Mouse (Mus musculus): ENCODE results near the gene Pdzrn3.
A peak's percentile ranks its signal among the peaks of the same experiment; 100 is the strongest.

Pdzrn3 gene

DNA sequence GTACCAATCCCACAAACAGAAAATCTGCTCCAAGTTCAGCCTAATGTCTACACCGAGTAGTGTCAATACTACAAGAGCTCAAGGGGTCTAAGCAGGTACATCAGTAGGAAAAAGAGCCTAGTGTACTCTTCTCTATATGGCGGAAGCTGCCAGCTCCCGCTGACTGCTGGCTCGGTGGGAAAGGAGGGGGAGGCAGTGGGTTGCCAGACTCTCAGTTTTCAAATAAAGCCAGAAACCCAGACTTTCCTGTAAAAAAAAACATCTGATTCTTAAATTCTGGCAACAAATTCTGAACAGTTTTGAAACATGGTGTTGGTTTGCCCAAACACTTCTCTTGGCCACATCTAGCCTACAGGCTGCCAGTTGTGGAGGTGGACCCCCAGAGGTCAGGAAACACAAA lies 88.3 kb downstream of the Pdzrn3 start:
- no peak for DNase-seq (ENCODE audit: low read depth)

GRCm38 (mm10) chr6:101287566-101288173 lies 90.0 kb downstream of the Pdzrn3 start:
- no peak for DNase-seq (ENCODE audit: low read depth)

GRCm38 (mm10) chr6:101287077-101287476 lies 90.6 kb downstream of the Pdzrn3 start:
- DNase-seq (ENCODE audit: low read depth) = no peak

DNA sequence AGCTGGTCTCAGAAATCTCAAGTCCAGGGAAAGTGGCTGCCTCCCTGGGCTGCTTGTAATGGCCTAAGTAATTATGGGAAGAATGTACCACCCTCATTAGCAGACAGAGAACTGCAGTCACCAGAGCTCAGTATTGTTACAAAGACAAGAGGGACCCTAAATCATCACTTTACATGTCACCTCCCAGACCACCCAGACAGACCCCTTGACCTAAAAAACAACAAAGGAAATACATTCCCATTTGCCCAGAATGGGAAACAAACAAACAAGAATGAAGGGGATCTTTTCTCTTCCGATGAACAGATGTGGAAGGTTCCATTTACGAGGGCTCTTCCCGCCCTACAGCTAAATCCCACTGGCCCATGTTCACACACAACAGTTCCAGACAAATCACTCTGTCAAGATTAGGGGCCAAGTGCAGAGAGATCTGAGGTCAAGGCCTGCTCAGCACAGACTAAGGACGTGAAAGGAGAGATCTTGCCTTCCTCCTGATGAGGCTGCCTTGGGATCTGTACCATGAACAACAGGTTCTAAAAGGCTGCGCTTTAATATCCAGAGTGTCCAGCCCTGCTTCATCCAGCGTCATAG lies 93.2 kb downstream of the Pdzrn3 start:
- DNase-seq (ENCODE audit: low read depth) = no peak

GRCm38 (mm10) chr6:101283891-101284290 lies 93.8 kb downstream of the Pdzrn3 start:
- DNase-seq (ENCODE audit: low read depth) = no peak

DNA sequence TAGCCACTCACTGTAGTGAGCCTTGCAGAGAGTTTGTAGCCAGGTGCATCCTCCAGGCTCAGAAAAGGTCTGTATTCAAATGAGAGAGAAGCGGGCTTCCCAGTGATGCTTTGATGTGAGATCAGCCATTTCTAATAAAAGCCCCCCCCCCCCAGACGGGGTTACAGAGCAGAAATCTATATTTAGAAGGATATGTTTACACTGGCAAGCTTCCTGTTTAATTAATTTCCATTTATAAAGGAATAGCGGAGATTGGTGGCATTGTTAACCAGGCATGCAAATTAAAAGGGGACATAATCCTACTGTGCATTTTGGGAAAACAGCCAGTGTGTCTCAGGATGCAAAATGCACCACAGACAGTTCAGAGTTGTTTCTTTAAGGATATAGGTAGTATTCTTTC lies 96.1 kb downstream of the Pdzrn3 start:
- no peak for DNase-seq (ENCODE audit: low read depth)

DNA sequence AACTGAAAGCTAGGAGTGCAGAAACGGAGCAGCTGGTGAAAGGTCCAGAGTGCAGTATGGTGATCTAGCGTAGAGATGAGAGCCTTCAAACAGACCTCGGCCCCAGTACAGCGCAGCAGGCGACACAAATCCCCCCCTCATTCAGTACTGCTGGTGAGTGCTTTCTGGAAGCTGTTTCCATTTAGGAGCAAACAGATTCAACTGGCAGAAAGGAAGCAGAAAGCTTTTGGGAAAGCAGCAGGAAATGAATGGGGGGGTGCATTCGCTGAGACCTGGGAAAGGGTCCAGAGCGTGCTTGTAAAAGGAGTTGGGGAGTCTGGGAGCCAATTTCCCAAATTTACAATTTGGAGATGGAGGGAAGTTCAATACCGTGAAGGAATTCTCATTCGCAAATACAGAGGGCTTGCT lies 96.9 kb downstream of the Pdzrn3 start:
- DNase-seq (ENCODE audit: low read depth) = no peak

- DNase-seq (ENCODE audit: low read depth) = no peak
Measured at GRCm38 (mm10) chr6:101278286-101278932, 99.3 kb downstream of the Pdzrn3 start.

- no peak for DNase-seq (ENCODE audit: low read depth)
Measured at GRCm38 (mm10) chr6:101276261-101276660, 101.4 kb downstream of the Pdzrn3 start.

DNA sequence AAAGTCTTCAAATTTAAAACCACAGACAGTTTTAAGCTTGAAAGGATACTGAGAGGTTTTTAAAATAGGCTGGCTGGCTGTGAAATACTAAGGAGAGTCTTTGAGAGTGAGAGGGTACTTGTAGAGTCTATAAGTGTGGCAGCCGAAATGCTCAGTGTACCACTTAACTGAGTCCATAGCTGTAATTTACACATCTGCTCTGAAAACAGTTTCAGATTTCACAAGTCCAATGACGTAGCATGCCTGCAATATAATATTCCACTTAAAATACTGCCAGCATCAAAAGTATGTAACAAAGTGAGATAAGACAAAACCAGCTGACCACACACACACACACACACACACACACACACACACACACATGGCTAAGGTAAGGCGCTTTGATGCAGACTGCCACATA lies 101.9 kb downstream of the Pdzrn3 start:
- DNase-seq (ENCODE audit: low read depth) = no peak

GRCm38 (mm10) chr6:101274846-101275245 lies 102.9 kb downstream of the Pdzrn3 start:
- DNase-seq (ENCODE audit: low read depth) = no peak

DNA sequence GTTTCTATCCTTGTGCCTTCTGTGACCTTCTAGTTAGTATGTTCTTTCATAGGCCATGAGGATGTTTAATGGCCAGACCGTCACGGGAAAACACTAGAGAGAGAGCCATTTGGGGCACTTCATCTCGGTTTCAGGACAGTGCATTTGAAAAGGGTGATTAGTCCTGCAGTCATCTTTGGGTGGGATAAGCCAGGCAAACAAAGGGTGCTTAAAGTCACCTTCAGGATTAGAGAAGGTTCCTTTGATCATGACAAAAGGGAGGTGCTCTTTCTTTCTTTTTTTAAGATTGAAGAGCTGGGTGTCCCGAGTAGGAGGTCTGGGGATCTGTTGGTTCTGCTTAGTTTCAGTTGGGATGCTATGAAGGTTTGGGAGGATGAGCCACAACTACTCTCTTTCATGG lies 105.4 kb downstream of the Pdzrn3 start:
- no peak for DNase-seq (ENCODE audit: low read depth)

- no peak for DNase-seq (ENCODE audit: low read depth)
Measured at GRCm38 (mm10) chr6:101271378-101272135, 106.1 kb downstream of the Pdzrn3 start.

DNA sequence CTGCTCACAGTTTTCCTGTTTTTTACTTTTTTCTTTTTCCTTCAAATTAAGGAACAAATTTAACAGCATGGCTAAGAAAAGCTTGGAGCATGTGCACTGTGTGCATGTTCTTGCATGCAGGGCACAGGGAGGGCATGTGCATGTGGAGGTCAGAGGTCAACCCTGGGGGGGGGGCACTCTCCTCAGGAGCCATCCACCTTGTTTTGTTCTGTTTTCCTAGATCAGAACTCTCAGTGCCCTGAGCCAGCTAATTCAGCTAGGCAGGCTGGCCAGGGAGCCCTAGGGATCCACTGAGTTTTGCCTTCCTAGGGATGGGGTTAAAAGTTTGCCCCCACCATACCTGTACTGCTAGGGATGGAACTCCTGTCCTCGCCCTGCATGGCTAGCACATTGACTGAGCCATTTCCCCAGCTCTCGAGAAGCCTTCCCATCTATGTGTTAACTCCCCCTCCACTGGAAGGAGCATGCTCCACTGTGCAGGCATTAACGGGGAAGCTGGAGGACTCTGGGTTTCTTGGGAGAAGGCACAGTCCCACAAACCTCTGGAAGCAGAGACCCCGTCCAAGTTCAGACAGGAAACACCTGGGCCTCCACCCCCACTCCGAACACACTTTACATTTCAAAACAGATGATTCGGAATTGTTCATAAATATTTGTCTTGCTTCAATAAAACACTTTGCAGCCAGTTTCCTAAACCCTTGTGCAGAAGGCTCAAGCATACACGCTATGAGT lies 107.4 kb downstream of the Pdzrn3 start:
- no peak for DNase-seq (ENCODE audit: low read depth)

DNA sequence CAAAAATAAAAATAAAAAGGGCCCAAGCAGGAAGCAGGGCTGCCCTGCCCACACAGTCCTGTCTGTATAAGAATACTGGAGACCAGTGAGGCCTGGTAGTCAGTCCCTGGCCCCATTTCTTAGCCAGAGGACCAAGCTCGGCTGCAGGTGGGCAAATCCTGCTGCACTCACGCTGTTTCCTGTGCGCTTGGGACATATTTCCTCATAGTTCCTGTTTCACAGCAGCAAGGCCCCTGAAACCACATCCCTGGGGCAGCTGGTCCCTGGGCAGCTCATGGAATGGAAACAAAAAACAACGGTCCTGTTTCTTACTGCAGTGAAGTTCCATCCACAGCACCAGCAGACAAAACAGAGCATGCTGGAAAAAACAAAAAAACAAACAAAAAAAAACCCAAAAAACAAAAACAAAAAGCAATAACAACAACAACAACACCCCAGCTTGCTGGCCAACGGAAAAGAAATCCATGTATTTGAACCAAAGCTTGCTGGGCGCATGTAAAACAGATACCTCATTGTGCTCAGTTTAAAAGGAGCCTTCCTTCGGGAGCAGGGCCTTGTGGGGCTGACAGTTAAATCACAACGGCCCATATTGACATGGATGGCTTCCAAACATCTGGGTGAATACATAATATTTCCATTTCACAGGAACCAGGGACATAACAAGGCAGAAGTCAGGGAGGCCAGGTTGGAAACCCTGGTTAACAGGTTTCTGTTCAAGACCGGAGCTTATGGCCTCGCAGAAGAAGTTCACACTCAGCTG lies 108.2 kb downstream of the Pdzrn3 start:
- DNase-seq (ENCODE audit: low read depth) = no peak

DNA sequence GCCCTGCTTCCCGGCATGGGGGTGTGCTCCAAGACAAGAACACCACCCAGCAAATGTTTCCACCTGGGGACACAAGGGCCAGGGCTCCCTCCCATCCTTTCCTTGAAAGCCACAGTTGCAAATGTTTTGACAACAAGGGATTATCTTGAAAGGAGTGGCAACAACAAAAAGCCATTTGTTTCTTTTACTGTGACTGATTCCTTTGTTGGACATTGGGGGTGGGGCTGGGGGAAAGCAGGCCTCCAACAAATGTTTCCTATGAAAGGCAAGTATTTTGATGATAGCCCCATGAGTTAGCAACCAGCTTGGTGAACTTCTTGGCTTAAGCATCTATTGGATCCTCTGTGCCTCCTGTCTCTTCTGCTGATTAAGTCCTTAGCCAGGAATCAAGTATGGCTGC lies 109.4 kb downstream of the Pdzrn3 start:
- DNase-seq (ENCODE audit: low read depth) = no peak

- no peak for DNase-seq (ENCODE audit: low read depth)
Measured at GRCm38 (mm10) chr6:101266787-101267186, 110.9 kb downstream of the Pdzrn3 start.

DNA sequence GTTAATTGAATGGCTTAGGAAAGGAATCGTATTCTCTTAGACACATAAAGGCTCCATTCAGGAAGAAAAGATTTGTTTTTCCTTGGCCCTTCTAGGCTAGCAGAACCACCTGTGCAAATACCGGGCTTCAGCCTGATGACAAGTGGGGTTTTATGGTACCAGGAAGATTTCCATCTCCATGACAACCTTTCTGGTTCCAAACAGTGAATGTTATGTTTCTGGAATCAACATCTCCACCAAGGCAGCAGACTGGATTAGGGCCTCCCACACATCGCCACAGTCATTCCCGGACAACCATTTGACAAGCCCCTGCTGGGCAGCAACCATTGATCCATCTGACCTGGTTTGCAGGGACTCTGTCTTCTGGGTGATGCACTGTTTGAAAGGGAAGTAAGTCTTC lies 114.2 kb downstream of the Pdzrn3 start:
- DNase-seq (ENCODE audit: low read depth) = no peak

DNA sequence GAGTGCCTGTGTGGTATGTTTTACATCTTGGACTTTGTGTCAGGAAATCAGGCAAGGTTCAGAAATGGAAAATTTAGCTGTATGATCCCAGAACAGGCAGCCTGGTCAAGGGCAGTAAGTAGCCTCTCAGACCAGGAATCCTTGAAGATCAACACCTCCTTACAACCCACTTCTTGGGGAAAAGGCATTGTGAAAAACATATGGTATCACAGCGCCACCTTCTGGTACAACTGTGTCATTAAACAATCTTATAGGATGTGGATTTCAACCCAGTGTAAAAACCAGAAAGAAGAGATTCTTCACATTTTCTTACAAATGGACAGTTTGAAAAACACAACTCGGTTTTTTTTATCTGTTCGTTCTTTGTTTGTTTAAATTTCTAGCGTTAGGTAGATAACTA lies 116.2 kb downstream of the Pdzrn3 start:
- peak; percentile 24 for DNase-seq (ENCODE audit: low read depth)

DNA sequence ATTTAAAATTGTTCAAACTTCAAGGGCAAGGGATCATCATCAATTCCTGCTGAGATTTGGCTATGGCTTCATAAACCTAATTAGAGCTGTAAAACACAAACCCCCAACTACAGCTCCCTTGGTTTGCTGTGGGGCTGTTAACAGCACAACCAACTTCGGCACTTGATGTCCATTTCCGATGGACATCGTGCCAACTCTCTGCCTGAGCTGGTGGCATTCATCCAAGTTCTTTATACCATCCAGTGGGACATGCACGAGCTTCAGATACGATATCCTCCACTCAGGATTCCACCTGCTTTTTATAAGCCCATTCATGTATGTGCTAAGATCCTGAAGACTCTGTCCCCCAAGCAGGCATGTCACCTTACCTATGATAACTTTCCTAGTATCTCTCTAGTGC lies 118.3 kb downstream of the Pdzrn3 start:
- DNase-seq (ENCODE audit: low read depth) = no peak

- DNase-seq (ENCODE audit: low read depth) = no peak
Measured at GRCm38 (mm10) chr6:101257418-101257817, 120.3 kb downstream of the Pdzrn3 start.

DNA sequence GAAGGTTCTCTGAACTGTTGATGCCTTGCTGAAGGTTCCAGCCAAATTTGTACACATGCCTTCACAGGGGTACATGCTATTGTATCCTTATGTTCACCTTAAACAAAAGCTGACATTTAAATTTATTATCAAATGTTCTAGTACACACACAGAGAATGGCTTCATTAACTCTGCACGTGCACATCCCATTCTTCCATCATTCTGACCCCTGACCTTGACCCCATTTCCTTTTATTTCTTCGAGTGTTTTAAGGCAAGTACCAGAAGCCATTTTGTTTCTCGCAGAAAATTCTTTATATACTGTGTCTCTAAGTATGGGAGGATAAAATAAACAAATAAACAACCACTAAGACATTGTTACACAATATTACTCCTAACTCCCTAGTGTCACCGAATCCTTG lies 123.0 kb downstream of the Pdzrn3 start:
- no peak for DNase-seq (ENCODE audit: low read depth)
